Mouse (Mus musculus) midbrain, postnatal 0 days (tissue): ENCODE results near the gene Efnb2. TPM values are rescaled to one million over a fixed set of nuclear protein-coding genes. Genes with fewer than 3 reads are reported as not detected.

Source experiments
- ATAC-seq: fragments of 200-750 bp; cut with Nextera tagmentation; 2 replicates; pipeline ENCODE4 v1.8.0; 2017; ENCODE audit warnings: moderate number of reproducible peaks, mild to moderate bottlenecking, moderate TSS enrichment, moderate library complexity; ENCODE audit not compliant: low FRiP score
- DNase-seq: peaks from one replicate; pipeline ENCODE4 v3.0.0-alpha.2; 2015; ENCODE audit warnings: low spot score
- H3K27ac ChIP-seq: fragments of 300-500 bp; sonication (generic); 2 replicates; pipeline ENCODE4 v1.5.1; 2014; ENCODE audit warnings: low read depth, mild to moderate bottlenecking, low read length, mixed read lengths
- H3K27me3 ChIP-seq: fragments of 300-500 bp; sonication (generic); 2 replicates; pipeline ENCODE4 v1.6.1; 2014; ENCODE audit warnings: low read length, control low read depth, mixed read lengths; ENCODE audit not compliant: insufficient read depth
- H3K36me3 ChIP-seq: fragments of 300-500 bp; sonication (generic); 2 replicates; pipeline ENCODE4 v1.6.1; 2014; ENCODE audit warnings: low read length, control low read depth, mixed read lengths; ENCODE audit not compliant: insufficient read depth
- H3K4me1 ChIP-seq: fragments of 300-500 bp; sonication (generic); 2 replicates; pipeline ENCODE4 v1.6.1; 2014; ENCODE audit warnings: mild to moderate bottlenecking, control low read depth, antibody characterized with exemption, low read length, mixed read lengths; ENCODE audit not compliant: insufficient read depth
- H3K4me2 ChIP-seq: fragments of 300-500 bp; sonication (generic); 2 replicates; pipeline ENCODE4 v1.6.1; 2014; ENCODE audit warnings: low read depth, mild to moderate bottlenecking, low read length, mixed read lengths; ENCODE audit not compliant: poor library complexity, severe bottlenecking
- H3K4me3 ChIP-seq: fragments of 300-500 bp; sonication (generic); 2 replicates; pipeline ENCODE4 v1.5.1; 2014; ENCODE audit warnings: low read depth, mild to moderate bottlenecking, low read length, moderate library complexity
- H3K9ac ChIP-seq: fragments of 300-500 bp; sonication (generic); replicated peaks from 2 replicates; pipeline ENCODE4 v1.6.1; 2014; ENCODE audit warnings: mild to moderate bottlenecking, low read length, moderate library complexity, mixed read lengths; ENCODE audit not compliant: poor library complexity, severe bottlenecking
- H3K9me3 ChIP-seq: fragments of 300-500 bp; sonication (generic); 2 replicates; pipeline ENCODE4 v1.6.1; 2016; ENCODE audit warnings: low read length, control low read depth
- CTCF ChIP-seq: IDR thresholded peaks from 2 replicates; pipeline ENCODE4 v1.5.1; 2016; ENCODE audit warnings: antibody characterized with exemption, mild to moderate bottlenecking
- WGBS: fragments of 180-500 bp; shearing (Covaris S2); extraction: QIAGEN DNeasy Blood & Tissue Kit; methylation state at CpG from one replicate; pipeline ENCODE4 v1.1.7; 2014; 5-methylcytosine and 5-hydroxymethylcytosine counted together
- polyA plus RNA-seq: library from polyadenylated mRNA; unstranded; fragments of >200 nt; fragmentation: Nextera tagmentation; extraction: Ambion mirVana; gene quantifications from 2 replicates; pipeline ENCODE4 v1.2.1, GENCODE M21; 2015
- total RNA-seq: library from RNA; depleted of rRNA; stranded (reverse); fragments of >200 nt; gene quantifications from 2 replicates; pipeline ENCODE4 v1.2.3, GENCODE M21; 2014

Gene Efnb2
- total and polyA plus RNA-seq, 2 experiments from 2014 or later = 6.8 to 20.7 TPM

DNA sequence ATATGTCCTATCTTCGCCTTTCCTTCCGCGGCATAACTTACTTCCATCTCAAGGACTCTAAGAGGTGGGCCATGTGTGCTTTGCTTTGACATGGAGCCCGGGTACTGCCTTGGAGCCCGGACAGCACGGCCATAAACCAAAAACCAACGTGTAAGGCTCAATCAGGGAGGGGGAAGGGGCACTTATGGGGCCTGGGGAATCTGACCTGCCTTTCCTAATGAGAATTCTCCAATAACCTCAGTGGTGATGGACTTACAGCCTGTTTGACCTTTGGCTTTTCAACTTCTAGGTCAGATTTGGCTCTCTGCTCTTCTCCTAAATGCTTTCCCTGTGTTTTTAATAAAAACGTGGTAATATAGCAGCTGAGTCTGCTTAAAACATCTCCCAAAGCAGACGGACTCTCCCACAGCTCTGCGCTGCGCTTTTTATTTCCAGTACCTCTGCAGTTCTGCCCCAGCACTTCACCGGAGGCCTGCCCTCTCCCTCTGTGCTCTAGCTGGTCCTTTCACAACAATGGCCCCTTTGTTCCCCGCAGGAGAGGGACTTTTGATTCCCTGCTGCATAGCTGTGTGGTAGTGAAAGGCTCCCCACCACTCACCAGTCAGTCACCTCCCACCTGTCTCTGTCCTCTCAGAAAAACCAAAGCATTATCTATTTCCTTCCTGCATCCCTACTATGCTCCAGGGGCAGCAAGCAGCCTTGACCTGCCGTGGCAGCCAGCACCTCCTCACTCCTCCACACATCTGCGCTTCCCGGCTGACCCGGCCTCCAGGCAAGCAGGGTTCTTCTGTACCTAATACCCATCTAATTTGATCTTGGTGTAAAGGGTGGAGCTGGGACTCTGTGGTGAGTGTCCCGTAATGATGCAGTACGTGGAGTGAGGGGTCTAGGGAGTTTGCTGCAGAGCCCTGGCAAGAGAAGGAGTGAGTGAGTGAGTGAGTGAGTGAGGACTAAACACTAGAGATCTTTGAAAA is 41.5 kb downstream of the Efnb2 start:
- H3K27me3 ChIP-seq = no peaks in the 10 kb centered on the region
- 39% methylated on average over 19 of the region's 19 CpGs for WGBS

DNA sequence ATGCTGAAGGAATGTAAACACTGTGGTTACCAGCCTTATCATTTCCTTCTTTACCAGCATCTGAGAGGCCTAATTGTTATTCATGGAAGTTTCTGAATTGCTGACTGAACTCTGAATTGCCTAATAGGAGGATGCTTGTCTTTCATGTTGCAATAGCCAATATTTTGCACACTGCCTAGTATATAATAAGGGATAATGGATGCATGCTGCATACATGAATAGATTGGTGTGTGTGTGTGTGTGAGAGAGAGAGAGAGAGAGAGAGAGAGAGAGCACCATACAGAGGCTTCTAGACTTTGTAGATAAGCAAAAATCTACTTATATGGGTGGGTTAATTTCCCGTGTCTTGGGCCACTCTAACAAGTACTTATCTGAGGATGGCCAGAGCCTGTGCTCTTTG is 47.2 kb downstream of the Efnb2 start:
- DNase-seq (no peak), ATAC-seq (no peak)
- no peaks in the 10 kb centered on the region for H3K9me3 ChIP-seq
- TF ChIP-seq CTCF = no peak
- no peaks in the 10 kb centered on the region for H3K4me1 ChIP-seq
- H3K27me3 ChIP-seq = no peaks in the 10 kb centered on the region
- no peak overlapping the region for H3K4me3 ChIP-seq
- H3K4me2 ChIP-seq = no peak overlapping the region
- H3K9ac ChIP-seq = no peak overlapping the region
- no peak overlapping the region for H3K27ac ChIP-seq
- H3K36me3 ChIP-seq = no peaks in the 10 kb centered on the region
- 63% methylated on average over 1 of the region's 1 CpGs for WGBS

More for the DNA sequence above, 41.5 kb downstream of the Efnb2 start:
- no peak for DNase-seq
- Histone ChIP-seq H3K9me3 (no peaks in the 10 kb centered on the region), H3K4me1 (peaks cover 4% of the 10 kb centered on the region; the same call in 1 of the 2 replicates), H3K4me2 (no peak overlapping the region), H3K9ac (no peak overlapping the region), H3K4me3 (no peak overlapping the region), H3K36me3 (peaks cover 7% of the 10 kb centered on the region), H3K27ac (no peak overlapping the region)
- no peak for ATAC-seq
- no peak for TF ChIP-seq CTCF

DNA sequence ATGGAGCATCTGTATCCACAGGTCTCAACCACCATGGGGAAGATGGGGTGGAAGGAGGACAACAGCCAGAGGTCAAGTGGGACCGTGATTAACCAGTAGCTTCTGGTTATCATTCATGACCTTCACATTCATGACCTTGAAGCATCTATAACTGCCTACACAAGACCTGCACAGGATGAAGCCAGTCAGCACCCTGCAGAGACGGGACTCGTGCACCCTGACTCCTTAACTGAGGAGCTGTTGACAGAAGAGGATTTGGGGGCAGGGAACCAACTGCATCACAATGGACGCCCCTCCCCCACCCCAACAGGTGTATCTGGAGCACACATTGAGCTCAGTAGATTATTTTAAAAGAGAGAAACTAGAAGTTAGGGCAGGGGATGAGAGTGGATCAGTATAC is 49.1 kb downstream of the Efnb2 start:
- no peak overlapping the region for H3K27ac ChIP-seq
- no peaks in the 10 kb centered on the region for H3K4me1 ChIP-seq
- H3K9me3 ChIP-seq = no peaks in the 10 kb centered on the region
- ATAC-seq (no peak), DNase-seq (no peak)
- H3K36me3 ChIP-seq = no peaks in the 10 kb centered on the region
- WGBS = 85% methylated on average over 4 of the region's 4 CpGs
- H3K4me3 ChIP-seq = no peak overlapping the region
- no peak overlapping the region for H3K9ac ChIP-seq
- H3K4me2 ChIP-seq = no peak overlapping the region
- H3K27me3 ChIP-seq = no peaks in the 10 kb centered on the region
- no peak for TF ChIP-seq CTCF

DNA sequence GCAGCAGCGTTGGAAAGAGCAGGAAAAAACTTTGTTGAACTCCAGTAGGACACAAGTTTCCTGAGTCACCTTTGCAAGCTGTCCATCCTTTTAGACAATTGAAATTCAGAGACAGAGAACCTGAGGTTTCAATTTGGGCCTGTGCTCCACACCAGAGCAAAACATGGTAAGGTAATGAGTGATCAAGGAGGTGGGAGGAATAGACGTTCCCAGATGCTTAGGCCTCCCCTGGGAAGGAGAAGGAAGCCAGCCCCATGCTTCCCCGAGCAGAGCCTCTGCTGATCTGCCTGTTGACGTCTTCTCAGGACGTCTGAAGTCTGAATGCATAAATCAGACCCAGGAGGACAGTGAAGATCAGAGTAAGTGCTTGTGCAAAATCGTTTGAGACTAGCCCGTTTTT is 51.3 kb downstream of the Efnb2 start:
- no peak overlapping the region for H3K4me3 ChIP-seq
- TF ChIP-seq CTCF = no peak

DNA sequence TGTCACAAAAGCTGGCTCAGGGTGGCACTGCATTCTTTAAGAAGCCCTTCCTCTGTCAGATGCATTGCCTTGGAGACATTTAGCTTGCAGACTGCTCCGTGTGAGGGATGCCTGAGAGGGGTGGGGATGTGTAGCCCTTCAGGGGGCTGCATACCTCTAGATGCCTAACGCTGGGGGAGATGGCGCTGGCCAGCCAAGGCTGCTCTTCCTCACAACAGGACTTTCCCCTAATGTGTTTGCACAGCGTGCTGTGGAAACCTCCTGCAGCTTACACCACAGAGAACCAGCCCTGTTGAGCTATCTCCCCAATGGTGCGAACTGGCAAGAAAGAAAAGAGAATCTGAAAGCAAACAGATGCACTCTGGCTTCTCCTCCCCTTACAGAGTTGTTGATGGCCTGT is 51.9 kb downstream of the Efnb2 start:
- H3K9ac ChIP-seq = no peak overlapping the region
- no peaks in the 10 kb centered on the region for H3K4me1 ChIP-seq
- no peak overlapping the region for H3K27ac ChIP-seq
- no peak overlapping the region for H3K4me3 ChIP-seq
- 27% methylated on average over 5 of the region's 5 CpGs for WGBS
- ATAC-seq = no peak
- TF ChIP-seq CTCF = no peak
- H3K36me3 ChIP-seq = no peaks in the 10 kb centered on the region
- no peak overlapping the region for H3K4me2 ChIP-seq
- no peaks in the 10 kb centered on the region for H3K9me3 ChIP-seq
- no peak for DNase-seq
- no peaks in the 10 kb centered on the region for H3K27me3 ChIP-seq

More for the DNA sequence above, 51.3 kb downstream of the Efnb2 start:
- Histone ChIP-seq H3K9ac (no peak overlapping the region), H3K4me1 (no peaks in the 10 kb centered on the region), H3K4me2 (no peak overlapping the region), H3K9me3 (no peaks in the 10 kb centered on the region), H3K27ac (no peak overlapping the region), H3K27me3 (no peaks in the 10 kb centered on the region), H3K36me3 (no peaks in the 10 kb centered on the region)
- 27% methylated on average over 7 of the region's 7 CpGs for WGBS
- ATAC-seq (no peak), DNase-seq (no peak)

DNA sequence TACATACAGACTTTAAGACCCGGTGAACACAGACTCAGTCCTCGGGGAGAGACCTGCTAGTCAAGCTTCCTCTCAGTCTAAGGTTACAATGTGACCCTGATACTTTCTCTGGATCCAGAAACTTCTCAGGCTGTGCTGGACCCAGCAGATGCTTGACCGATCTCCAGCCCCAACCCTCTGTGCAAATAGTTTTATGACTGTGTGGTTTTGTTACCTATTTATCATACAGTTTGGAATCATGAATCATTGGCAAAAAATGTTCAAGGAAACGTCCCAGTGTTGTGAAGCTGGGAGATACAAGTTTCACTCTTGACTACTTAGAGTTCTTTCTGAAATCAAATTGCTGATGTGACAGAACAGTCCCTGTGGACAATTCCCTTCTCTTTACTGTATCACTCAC is 55.4 kb downstream of the Efnb2 start:
- no peak overlapping the region for H3K27ac ChIP-seq
- no peak for DNase-seq
- no peaks in the 10 kb centered on the region for H3K4me1 ChIP-seq
- H3K4me2 ChIP-seq = no peak overlapping the region
- no peak overlapping the region for H3K9ac ChIP-seq
- H3K27me3 ChIP-seq = no peaks in the 10 kb centered on the region
- WGBS = 84% methylated on average over 4 of the region's 4 CpGs
- no peak for TF ChIP-seq CTCF
- no peak for ATAC-seq
- no peaks in the 10 kb centered on the region for H3K36me3 ChIP-seq
- no peak overlapping the region for H3K4me3 ChIP-seq
- H3K9me3 ChIP-seq = no peaks in the 10 kb centered on the region
